Mouse (Mus musculus) C2C12 (cell line): ENCODE data around the gene Rpl22l1. TPM values are rescaled to one million over a fixed set of nuclear protein-coding genes. Genes with fewer than 3 reads are reported as not detected.

Source experiments
- H3K27me3 ChIP-seq: one replicate; pipeline ENCODE4 v1.6.1; 2011; ENCODE audit not compliant: control insufficient read depth, insufficient read depth, insufficient read length
- H3K36me3 ChIP-seq: one replicate; pipeline ENCODE4 v1.6.1; 2011; ENCODE audit not compliant: control insufficient read depth, insufficient read depth
- H3K4me3 ChIP-seq: one replicate; pipeline ENCODE4 v1.5.1; 2011; ENCODE audit warnings: mild to moderate bottlenecking, control low read depth; ENCODE audit not compliant: poor library complexity, insufficient read depth, severe bottlenecking
- H3K79me2 ChIP-seq: one replicate; pipeline ENCODE4 v1.6.1; 2011; ENCODE audit not compliant: control insufficient read depth, insufficient read depth
- H3K79me3 ChIP-seq: one replicate; pipeline ENCODE4 v1.6.1; 2011; ENCODE audit warnings: low read depth, control low read depth
- H3ac ChIP-seq: one replicate; pipeline ENCODE3; 2011; ENCODE audit warnings: low read depth; ENCODE audit not compliant: control insufficient read depth, insufficient read length
- CEBPB ChIP-seq: IDR thresholded peaks from one replicate; pipeline ENCODE4 v1.6.1; 2011; ENCODE audit warnings: low read depth, mild to moderate bottlenecking, control low read depth, moderate library complexity
- CTCF ChIP-seq: IDR thresholded peaks from one replicate; pipeline ENCODE4 v1.5.1; 2011; ENCODE audit not compliant: control insufficient read depth, insufficient read depth, insufficient read length
- FOSL1 ChIP-seq: IDR thresholded peaks from one replicate; pipeline ENCODE4 v1.8.0; 2011; ENCODE audit warnings: mild to moderate bottlenecking, low read length; ENCODE audit not compliant: poor library complexity, insufficient read depth, severe bottlenecking
- MAX ChIP-seq: IDR thresholded peaks from one replicate; pipeline ENCODE4 v1.6.1; 2011; ENCODE audit warnings: mild to moderate bottlenecking, control low read depth
- MYOD1 ChIP-seq: IDR thresholded peaks from one replicate; pipeline ENCODE4 v1.6.1; 2011; ENCODE audit warnings: low read depth; ENCODE audit not compliant: control insufficient read depth, insufficient read length
- MYOG ChIP-seq: IDR thresholded peaks from one replicate; pipeline ENCODE4 v1.6.1; 2011; ENCODE audit not compliant: control insufficient read depth, insufficient read length; ENCODE audit errors: extremely low read depth
- USF1 ChIP-seq: IDR thresholded peaks from one replicate; pipeline ENCODE4 v1.6.1; 2011; ENCODE audit warnings: low read depth, mild to moderate bottlenecking, control low read depth, moderate library complexity
- polyA plus RNA-seq: library from polyadenylated mRNA; unstranded; fragments of >200 nt; fragmentation: generic; extraction: Trizol; gene quantifications from one replicate; pipeline ENCODE4 v1.2.1, GENCODE M21; 2012; ENCODE audit warnings: missing spikeins

Gene Rpl22l1
- polyA plus RNA-seq, 1 experiment, result 265 TPM

- no peak overlapping the region for H3ac ChIP-seq
- H3K79me3 ChIP-seq, result no peaks in the 10 kb centered on the region
- H3K27me3 ChIP-seq, result no peaks in the 10 kb centered on the region
- TF ChIP-seq CEBPB (no peak), FOSL1 (no peak), MYOG (no peak), MYOD1 (no peak), USF1 (no peak), CTCF (no peak), MAX (no peak)
- H3K36me3 ChIP-seq, result no peaks in the 10 kb centered on the region
- H3K4me3 ChIP-seq, result no peak overlapping the region
- H3K79me2 ChIP-seq, result no peaks in the 10 kb centered on the region
These were observed 10.8 kb downstream of the Rpl22l1 start for GRCm38 (mm10) chr3:28816010-28816540.

- Histone ChIP-seq H3K27me3 (no peaks in the 10 kb centered on the region), H3K79me2 (no peaks in the 10 kb centered on the region), H3K79me3 (no peaks in the 10 kb centered on the region), H3K36me3 (no peaks in the 10 kb centered on the region), H3K4me3 (no peak overlapping the region), H3ac (no peak overlapping the region)
- TF ChIP-seq CEBPB (no peak), MYOG (no peak), FOSL1 (no peak), CTCF (no peak), MAX (no peak), USF1 (no peak), MYOD1 (no peak)
These were observed 21.0 kb downstream of the Rpl22l1 start for GRCm38 (mm10) chr3:28826272-28826671.

GRCm38 (mm10) chr3:28827605-28828004, 22.4 kb downstream of the Rpl22l1 start:
- Histone ChIP-seq H3ac (no peak overlapping the region), H3K4me3 (no peak overlapping the region), H3K79me2 (no peaks in the 10 kb centered on the region), H3K27me3 (no peaks in the 10 kb centered on the region), H3K79me3 (no peaks in the 10 kb centered on the region), H3K36me3 (no peaks in the 10 kb centered on the region)
- TF ChIP-seq FOSL1 (no peak), CTCF (no peak), CEBPB (no peak), USF1 (no peak), MYOG (no peak), MYOD1 (no peak), MAX (no peak)

GRCm38 (mm10) chr3:28829454-28829853, 24.2 kb downstream of the Rpl22l1 start:
- H3K79me3 ChIP-seq, result no peaks in the 10 kb centered on the region
- H3K79me2 ChIP-seq, result no peaks in the 10 kb centered on the region
- no peaks in the 10 kb centered on the region for H3K27me3 ChIP-seq
- no peak overlapping the region for H3ac ChIP-seq
- no peaks in the 10 kb centered on the region for H3K36me3 ChIP-seq
- no peak overlapping the region for H3K4me3 ChIP-seq
- TF ChIP-seq USF1, result no peak
- TF ChIP-seq MYOD1, result no peak
- no peak for TF ChIP-seq FOSL1
- TF ChIP-seq MAX, result no peak
- TF ChIP-seq CEBPB, result no peak
- TF ChIP-seq CTCF, result no peak
- TF ChIP-seq MYOG, result no peak

GRCm38 (mm10) chr3:28836796-28837371, 31.6 kb downstream of the Rpl22l1 start:
- H3K79me3 ChIP-seq, result no peaks in the 10 kb centered on the region
- no peak for TF ChIP-seq MYOD1
- no peak for TF ChIP-seq MAX
- no peak for TF ChIP-seq CEBPB
- TF ChIP-seq MYOG, result no peak
- TF ChIP-seq CTCF, result no peak
- no peak for TF ChIP-seq USF1
- TF ChIP-seq FOSL1, result no peak

More at GRCm38 (mm10) chr3:28836796-28837371, 31.6 kb downstream of the Rpl22l1 start:
- Histone ChIP-seq H3K4me3 (no peak overlapping the region), H3K27me3 (no peaks in the 10 kb centered on the region), H3ac (no peak overlapping the region), H3K79me2 (no peaks in the 10 kb centered on the region), H3K36me3 (no peaks in the 10 kb centered on the region)
